Mouse (Mus musculus) CD4-positive, CD25-positive, alpha-beta regulatory T cell, adult 4 months (primary cell): Measurements from ENCODE around the gene Arid4a. TPM values are rescaled to one million over a fixed set of nuclear protein-coding genes. Genes with fewer than 3 reads are reported as not detected.
A peak's percentile ranks its signal among the peaks of the same experiment; 100 is the strongest.
"Not testable (repeated sequence)": the region's sequence is repeated elsewhere in the genome, so short reads cannot be mapped to it uniquely, and the experiment has no call there.

Source experiments
- ATAC-seq: one replicate; pipeline ENCODE4 v1.8.0; 2017
- polyA plus RNA-seq, 2 experiments: library from polyadenylated mRNA; unstranded; fragments of 100-300 nt; shearing (Covaris generic); gene quantifications; one replicate each; pipeline ENCODE4 v1.2.1; 2017

Gene Arid4a
- polyA plus RNA-seq, 2 experiments from 2014 or later, result 104 to 130 TPM

DNA sequence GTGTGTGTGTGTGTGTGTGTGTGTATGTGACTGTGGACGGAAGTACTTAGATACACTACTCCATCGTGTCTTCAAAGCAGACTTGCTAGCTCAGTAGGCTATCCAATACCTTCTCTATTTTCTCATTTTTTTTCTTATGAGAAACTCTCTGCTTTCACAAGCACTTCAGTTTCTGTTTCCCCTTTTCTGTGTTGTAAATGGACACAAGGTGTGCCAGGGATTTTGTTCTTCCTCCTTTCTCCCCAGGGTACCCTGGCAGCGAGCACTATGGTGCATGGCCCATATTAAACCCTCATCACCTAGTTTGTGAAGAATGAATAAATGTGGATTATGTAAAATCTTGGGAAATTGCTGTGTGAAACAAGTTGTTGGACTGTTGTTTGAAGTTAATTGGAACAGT, 39.7 kb downstream of the Arid4a start:
- no peak for ATAC-seq

DNA sequence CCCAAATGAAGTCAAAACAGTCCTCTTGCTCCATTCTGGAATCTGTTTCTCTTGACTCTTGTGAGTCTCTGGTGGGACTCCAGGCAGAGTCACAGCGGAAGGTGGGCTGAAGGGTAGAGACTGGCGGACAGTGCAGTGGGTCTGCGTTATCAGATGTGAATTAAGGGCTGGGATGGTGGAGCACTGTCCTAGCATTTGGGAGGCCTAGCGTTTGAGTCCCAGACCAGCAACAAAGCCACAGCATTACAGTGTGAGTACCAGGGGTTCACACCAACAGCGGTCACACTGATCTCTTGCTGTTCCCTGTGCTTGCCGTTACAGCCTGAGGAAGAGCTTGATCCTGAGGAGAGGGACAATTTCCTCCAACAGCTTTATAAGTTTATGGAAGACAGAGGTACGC, 44.0 kb downstream of the Arid4a start:
- no peak for ATAC-seq

DNA sequence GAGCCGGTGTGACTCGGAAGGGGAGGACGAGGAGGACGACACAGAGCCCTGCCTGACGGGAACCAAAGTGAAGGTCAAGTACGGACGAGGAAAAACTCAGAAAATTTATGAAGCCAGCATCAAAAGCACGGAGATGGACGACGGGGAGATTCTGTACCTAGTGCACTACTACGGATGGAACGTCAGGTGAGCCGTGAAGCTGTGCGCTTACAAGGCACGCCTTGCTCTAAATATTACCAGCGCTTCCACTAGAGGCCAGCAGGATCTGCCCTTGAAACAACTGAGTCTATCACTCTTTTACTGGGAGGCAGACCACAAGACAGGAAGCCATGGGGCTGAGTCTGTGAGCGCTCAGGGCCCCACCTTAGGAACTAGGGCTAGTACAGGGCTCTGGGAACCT, 54.1 kb downstream of the Arid4a start:
- ATAC-seq, result no peak

DNA sequence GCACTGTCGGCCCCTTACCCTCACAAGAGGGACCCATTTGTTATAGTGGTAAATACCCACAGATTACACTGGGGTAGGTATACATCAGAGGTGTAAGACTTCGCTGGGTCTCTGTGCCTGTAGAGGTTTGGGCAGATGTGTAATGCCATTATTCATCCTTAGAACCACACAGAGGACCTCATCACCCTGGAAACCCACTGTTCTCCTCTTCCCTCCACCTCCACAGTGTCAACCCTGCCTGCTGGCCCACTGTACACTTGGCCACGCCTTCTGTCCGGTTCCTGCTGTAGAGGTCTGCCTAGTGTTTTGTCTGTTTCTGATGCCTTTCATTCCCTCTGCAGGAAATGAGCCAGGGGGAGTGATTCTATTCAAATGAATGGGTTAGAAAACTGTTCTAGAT, 56.3 kb downstream of the Arid4a start:
- no peak for ATAC-seq

DNA sequence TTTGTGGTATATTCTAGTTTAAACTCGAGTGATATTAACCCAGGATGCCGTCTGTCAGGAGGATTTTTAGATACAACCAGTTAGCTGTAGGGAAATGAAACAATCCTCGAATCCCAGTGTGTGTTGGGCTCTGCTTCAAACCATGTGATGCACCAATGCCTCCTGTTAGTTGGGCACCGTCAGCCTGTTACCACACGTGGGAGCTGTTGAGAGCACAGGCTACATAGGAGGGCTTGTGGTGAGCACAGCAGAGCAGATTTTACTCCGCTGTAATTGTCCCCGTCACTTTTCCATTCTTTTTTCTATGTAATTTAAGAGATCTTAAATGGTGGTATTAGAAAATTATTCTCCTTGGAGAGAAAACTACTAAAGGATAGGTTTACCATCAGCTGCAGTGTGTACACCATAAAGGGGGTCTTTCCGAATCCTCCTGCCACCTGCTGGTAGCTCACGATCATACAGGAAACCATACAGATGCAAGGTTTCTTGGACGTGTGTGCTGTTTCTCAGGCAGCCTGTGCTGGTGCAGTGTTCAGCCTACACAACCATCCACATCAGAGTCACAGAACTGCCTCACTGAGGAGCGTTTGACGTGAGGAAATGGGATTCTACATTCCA, 57.4 kb downstream of the Arid4a start:
- ATAC-seq, result peak; percentile 69

DNA sequence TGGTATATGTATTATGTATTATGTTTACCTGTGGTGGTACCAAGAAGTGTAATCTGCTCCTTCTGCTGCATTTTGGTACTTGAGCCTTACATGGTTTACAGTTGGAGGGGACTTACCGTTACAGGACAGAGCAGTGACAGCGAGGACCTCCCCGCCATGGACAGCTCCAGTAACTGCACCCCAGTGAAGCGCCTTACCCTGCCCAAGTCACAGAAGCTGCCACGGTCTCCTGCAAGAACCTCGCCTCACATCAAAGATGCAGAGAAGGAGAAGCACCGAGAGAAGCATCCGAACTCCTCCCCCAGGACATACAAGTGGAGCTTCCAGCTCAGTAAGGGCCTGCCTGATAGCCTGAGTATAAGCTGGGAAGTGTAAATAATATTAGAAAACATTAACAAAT, 70.5 kb downstream of the Arid4a start:
- ATAC-seq, result no peak

DNA sequence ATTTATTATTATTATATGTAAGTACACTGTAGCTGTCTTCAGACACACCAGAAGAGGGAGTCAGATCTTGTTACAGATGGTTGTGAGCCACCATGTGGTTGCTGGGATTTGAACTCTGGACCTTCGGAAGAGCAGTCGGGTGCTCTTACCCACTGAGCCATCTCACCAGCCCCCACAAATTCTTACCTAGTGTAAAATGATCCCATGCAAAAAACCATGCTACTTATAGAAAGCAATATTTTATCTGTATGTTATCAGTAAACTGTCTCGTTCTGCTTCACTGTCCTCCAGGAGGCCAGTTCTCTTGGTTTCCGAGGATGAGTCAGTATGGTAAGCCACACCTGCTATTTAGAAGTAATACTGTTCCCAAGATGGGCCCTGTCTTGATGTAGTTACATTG, 88.5 kb downstream of the Arid4a start:
- ATAC-seq, result not testable (repeated sequence)

DNA sequence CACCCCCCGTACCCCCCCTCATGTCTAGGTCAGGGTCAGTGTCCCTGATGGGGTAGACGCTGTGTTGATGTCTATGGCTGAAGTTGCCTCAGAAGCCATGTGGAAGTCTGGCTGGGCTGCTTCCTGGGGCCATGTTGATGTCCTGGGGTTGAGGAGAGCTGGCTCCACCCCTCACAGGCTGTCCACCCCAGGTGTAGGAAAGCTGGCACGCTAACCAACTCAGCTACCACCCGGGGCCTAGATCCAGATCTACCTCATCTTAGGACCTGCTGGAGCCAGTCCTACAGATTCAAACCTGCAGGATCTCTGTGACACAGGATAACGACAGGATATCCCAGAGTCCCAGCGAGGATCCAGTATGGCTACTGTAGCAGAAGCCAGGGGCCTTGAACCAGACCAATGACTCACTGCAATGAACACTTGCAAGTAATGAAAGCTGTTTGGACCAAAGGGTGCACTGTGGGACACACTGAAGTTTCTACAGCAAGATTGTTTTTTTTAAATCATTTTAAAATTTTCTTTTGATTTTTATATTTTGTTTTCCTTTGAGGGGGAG, 91.5 kb downstream of the Arid4a start:
- ATAC-seq, result no peak

DNA sequence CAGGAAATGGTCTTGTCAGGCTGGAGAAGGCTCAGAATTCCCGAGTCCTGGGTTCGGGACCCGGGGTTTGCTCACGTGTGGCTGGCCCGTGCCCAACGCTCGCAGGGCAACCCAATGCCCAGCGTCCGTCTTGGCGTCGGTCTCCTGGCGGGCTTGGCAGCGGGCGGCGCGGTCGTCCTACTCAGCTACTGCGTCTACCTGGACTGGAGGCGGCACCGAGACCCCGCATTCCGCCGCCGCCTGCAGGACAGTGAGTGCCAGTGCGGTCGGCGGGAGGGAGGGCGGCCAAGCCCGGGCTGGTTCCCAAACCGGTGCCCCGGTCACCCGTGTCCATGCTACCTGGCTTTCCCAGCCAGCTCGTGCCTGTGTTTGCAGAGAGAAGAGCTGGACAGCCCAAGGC, 95.5 kb downstream of the Arid4a start, which contains the start of gene Tomm20l:
TSS of gene Tomm20l (plus strand) at position 98 of the 400 bp plus-strand sequence.
- no peak for ATAC-seq

DNA sequence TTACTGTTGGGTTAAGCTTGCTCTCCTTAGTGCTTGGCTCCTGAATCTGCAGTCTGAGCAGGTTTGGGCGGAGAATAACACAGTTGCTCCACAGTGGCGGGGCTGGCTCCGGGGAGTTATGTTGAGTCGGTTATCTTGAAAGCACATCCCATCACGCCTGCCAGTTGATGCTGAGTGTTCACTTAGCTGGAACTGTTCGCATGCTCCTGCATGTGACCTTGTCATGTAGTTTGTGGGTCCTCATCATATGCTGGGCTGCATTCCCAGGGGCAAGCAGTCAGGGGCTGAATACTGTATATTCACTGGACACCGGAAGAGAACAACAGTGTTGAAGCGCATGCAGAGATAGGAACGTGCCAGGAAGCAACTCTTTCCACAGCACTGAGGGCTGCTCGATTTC, 97.3 kb downstream of the Arid4a start:
- no peak for ATAC-seq

DNA sequence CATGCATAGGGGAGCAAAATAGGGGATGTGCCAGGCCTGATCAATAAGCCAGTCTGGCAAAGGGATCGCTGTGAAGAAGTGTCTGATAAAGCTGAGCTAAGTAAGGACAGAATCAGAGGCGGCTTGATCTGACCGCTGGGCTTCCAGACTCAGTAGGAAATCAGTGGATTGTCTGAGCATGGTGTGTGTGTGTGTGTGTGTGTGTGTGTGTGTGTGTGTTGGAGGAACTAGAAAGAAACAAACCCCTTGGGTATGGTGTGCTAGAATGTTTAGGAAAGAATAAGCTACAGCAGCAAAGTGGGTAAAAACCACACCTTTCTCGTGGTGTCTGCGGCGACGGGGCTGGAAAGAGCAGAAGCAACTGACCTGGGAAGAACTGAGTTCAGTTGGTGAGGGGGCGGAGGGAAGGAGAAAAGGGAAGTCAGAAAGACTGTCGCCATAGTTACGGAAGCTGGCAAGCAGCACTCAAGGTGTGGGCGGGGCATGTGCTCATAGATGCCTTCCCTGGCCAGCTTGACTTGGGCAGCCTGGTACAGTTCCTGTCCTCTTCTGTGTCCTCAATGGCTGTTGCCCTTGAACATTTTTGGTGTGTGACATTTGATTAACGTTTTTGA, 98.0 kb downstream of the Arid4a start:
- ATAC-seq, result peak; percentile 97

DNA sequence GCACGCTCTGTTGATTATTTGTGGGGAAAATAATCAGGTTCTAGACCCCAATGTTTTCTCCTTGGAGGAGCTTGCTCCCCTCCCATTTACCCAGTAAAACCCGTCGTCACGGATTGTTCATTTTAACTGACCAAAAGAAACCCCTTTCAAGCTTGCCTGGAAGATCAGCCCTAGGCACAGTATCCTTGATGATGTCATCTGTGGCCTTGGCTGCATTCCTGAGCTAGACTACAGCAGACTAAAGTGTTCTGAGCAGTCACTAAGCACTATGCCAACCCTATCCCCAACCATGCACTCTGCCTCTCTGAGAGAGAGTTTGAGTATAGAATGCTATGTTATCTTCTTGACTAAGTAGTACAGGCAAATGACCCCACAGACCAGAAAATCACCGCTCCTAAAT, 100.6 kb downstream of the Arid4a start:
- no peak for ATAC-seq

DNA sequence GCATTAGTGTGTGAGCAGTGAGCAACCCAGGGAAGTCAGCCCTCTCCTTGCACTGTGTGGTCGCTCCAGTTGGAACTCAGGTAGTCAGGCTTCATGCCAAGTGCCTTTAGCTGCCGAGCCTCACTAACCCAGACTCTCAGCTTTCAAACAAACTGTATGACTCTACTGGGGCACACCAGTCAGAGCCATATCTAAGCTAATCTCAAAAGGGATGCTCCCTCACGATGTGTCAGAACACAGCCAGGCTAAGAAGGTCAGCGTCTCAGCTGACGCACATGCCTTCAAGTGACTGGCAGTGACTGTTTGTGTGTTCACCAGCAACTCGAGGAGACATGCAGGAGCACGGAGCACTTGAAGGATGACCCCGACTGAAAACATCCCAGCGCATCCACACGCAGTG, 106.9 kb downstream of the Arid4a start:
- no peak for ATAC-seq

DNA sequence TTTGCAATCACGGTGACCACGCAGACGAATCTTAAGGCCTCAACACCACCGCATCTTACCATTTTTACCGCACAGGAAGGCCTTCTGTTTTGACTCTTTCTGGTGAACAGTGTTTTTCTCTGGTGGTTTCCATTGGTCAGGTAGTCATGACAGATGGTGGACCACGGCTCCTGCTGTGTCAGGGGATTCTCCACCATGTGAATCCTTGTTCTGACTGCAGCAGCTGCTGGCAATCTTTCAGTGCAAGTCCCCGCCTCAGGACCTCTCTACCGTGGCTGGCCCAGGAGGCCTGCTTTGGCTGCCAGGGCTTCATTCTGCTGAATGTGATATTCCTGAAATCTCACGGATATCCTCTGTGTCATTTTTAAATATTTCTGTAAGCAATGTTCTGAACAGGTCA, 107.5 kb downstream of the Arid4a start:
- ATAC-seq, result no peak

DNA sequence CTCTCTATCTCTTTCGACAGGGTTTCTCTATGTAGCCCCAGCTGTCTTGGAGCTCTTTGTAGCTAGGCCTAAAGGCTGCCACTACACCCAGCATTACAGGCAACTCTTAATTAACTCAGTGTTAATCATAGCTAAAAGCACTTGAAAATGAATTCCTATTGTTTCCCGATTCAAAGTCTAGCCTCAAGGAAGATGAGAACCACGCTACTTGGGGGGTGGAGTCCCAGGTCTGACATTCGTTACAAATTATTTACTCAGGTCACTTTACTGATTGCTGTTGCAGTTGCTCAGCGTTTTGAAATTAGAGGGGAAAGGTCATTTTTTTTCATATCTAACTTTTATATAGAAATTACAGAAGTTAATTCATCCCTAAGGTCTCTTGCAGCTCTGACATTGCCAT, 119.8 kb downstream of the Arid4a start:
- ATAC-seq, result no peak

DNA sequence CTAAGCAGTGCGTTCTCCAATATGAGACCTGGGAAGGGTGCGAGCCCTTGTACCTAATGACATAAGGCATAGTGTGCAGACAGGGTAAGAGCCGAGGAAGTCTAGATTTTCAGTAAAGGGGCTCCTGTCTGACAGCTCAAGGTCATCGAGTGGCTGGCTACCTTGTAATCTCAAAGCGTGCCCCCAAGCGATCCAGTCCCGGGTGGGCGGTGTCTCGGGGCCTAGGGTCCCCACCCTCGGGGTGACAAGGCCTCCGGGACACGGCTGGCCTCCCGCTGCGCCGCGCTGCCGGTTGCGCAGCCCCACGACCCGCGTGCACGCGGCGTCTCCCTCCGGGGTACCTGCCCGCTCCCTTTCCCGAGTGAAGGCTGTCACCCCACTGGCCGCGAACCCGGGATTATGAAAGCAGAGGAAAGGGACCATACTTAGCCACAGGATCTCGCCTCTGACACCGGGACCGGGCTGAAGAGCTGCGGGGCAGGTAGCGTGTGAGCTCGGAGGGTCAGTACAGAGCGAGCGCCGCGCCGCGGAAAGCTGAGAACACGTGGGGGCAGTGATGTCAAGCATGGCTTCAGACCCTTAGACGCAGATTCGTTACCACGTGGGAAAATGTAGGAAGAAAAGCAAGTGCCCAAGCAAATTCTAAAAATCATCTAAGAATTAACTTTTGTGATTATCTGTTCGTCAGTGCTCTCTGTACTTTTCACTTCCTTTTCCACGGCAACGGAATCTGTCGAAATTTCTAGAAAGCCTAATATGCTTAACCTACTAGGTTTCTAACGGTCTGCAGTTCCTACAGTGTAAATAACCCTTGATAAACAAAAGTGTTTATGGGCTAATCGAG, 120.6 kb downstream of the Arid4a start, which contains the start of the genes Timm9 and 2700049A03Rik:
TSS of gene Timm9 (minus strand) at position 555 of the 844 bp plus-strand sequence.
TSS of gene 2700049A03Rik (plus strand) at position 719 of the 844 bp plus-strand sequence.
- ATAC-seq, result peak; percentile 78

DNA sequence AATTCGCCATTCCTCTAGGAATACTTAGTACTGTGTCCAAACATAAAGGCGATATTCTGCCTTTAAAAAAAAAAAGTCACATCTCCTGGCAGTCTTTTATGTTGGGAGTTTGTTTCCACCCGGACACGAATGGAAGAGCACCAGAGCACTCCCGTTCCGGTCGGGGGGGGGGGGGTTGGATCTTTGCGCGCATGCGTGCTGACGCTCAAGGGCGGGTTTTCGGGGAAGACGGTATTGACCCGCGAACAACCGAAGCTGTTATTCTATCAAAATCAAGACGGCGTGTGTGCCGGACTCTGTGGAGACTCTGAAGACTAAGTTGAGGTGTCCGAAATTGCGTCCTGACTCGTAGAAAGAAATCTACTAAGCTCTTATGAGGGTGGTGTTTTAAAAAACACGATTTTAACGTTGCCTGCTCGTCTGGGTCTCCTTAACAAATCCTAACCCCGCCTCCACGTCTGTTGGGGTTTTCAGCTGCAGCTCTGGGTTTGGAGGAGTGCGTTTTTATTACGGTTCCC, 121.2 kb downstream of the Arid4a start:
- peak; percentile 70 for ATAC-seq

DNA sequence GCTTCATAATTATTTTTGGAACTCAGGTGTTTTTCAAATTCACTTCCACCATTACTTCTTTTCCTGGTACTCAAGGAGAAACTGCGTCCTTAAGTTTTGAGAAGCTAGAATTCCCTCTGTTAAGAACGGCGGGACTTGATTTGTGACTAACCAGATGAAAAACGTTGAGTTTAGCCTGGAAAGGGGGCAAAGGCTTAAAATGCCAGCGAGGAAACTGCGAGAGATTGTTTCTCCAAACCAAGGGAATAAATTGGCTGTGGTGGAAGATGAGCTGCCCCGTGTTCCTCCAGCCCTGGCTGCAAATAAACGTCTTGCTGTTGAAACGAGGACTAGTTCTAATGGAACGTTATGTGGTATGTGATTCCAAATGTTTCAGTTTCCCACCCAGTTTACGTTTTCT, 121.9 kb downstream of the Arid4a start:
- ATAC-seq, result no peak

DNA sequence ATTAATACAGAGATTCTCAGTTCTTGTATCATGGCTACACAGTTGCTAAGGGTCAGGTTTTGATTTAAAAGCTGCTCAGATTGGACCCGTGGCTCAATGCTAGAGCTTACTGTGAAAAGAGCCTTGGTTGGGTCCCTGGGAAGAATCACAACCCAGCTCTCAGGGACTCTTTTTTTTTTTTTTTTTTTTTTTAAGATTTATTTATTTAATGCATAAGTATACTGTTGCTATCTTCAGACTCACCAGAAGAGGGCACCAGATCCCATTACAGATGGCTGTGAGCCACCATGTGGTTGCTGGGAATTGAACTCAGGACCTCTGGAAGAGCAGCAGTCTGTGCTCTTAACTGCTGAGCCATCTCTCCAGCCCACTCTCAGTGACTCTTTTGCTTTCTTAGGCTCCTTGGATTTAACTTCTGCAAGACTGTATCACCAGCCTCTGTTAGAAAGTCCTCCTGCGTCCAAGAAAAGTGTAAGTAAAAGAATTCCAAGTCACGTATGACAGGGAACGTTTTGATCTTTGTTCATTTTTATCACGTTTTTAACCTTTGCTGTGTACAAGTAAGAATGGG, 123.6 kb downstream of the Arid4a start:
- ATAC-seq, result no peak

DNA sequence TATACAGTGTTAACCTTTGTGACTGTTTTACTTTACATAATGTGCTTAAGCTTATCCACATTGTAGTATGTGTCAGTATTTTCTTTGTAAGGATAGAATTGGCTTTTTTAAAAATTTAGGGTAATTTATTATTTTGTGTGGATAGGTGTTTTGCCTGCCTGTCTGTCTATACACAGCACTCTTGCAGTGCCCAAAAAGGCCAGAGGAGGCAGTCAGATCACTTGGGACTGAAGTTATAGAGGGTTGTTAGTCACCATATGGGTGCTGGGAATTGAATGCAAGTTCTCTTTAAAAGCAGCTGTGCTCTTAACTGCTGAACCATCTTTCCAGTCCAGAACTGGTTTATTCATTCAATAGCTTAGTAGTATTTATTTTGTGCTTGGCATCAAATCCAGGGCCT, 125.4 kb downstream of the Arid4a start:
- no peak for ATAC-seq

DNA sequence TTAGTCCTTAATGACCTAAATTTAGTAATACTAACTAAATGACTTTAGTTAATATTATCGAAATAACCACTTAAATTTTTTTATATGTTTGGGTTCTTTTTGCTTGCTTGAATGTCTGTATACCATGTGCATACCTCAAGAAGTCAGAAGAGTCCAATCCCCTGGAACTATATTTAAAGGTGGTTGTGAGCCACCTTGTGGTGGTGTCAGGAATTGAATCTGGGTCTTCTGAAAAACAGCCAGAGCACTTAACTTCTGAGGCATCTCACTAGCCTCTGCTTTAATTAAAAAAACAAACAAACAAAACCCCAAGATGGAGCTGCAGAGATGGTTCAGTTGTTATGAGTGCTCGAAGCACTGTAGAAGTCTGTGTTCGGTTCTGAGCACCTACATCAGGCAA, 131.9 kb downstream of the Arid4a start:
- ATAC-seq, result peak; percentile 70
